Mouse (Mus musculus) CH12.LX (cell line): ENCODE results near the gene Icam5. TPM values are rescaled to one million over a fixed set of nuclear protein-coding genes. Genes with fewer than 3 reads are reported as not detected.

Experiments
- DNase-seq: peaks from one replicate; pipeline ENCODE4 v3.0.0-alpha.2; 2013; ENCODE audit errors: extremely low read depth
- H3K27ac ChIP-seq: 2 replicates; pipeline ENCODE4 v1.5.1; 2012; ENCODE audit warnings: low read depth, mild to moderate bottlenecking, control low read depth, moderate library complexity; ENCODE audit not compliant: insufficient read depth
- H3K27me3 ChIP-seq: replicated peaks from 2 replicates; pipeline ENCODE3; 2012; ENCODE audit warnings: inconsistent platforms
- H3K36me3 ChIP-seq, 2 experiments: replicated peaks in 1 of 2; 2 replicates each; pipeline versions ENCODE3 to v1.6.1; 2012; ENCODE audit warnings: inconsistent platforms in 1 of 2, low read length in 1 of 2, mild to moderate bottlenecking in 1 of 2, mixed read lengths in 1 of 2, moderate library complexity in 1 of 2; ENCODE audit not compliant: control insufficient read depth in 1 of 2, insufficient read depth in 1 of 2
- H3K4me1 ChIP-seq, 2 experiments: 2 replicates each; pipeline ENCODE4 v1.6.1; 2012; ENCODE audit warnings: inconsistent platforms in 1 of 2, moderate library complexity in 1 of 2; ENCODE audit not compliant: insufficient read depth in 2 of 2, control insufficient read depth in 1 of 2
- H3K4me2 ChIP-seq: 2 replicates; pipeline ENCODE4 v1.6.1; 2012; ENCODE audit warnings: low read depth, mild to moderate bottlenecking, control low read depth; ENCODE audit not compliant: poor library complexity, insufficient read depth, severe bottlenecking
- H3K4me3 ChIP-seq, 3 experiments: fragments of 150-350 bp in 1 of 3; sonication (generic) in 1 of 3; replicated peaks in 1 of 3; 2 replicates each; pipeline versions ENCODE3 to v1.5.1; 2011 to 2012; ENCODE audit warnings: low read depth in 2 of 3, low read length in 2 of 3, mild to moderate bottlenecking in 2 of 3, moderate library complexity in 2 of 3, control low read depth in 1 of 3, improper control_type of control experiment in 1 of 3, inconsistent platforms in 1 of 3, mixed read lengths in 1 of 3; ENCODE audit not compliant: poor library complexity in 1 of 3
- H3K79me2 ChIP-seq: replicated peaks from 2 replicates; pipeline ENCODE4 v1.6.1; 2012; ENCODE audit warnings: mild to moderate bottlenecking, moderate library complexity; ENCODE audit not compliant: control insufficient read depth, poor library complexity, insufficient read depth, severe bottlenecking; ENCODE audit errors: extremely low read depth
- H3K9ac ChIP-seq: 2 replicates; pipeline ENCODE4 v1.6.1; 2012; ENCODE audit warnings: low read depth, mild to moderate bottlenecking, control low read depth, moderate library complexity; ENCODE audit not compliant: insufficient read depth
- H3K9me3 ChIP-seq: replicated peaks from 2 replicates; pipeline ENCODE3; 2012; ENCODE audit warnings: low read length, inconsistent platforms, mixed read lengths
- BHLHE40 ChIP-seq: IDR thresholded peaks from 2 replicates; pipeline ENCODE4 v1.6.1; 2011; ENCODE audit warnings: mild to moderate bottlenecking, low read depth, low read length, improper control_type of control experiment
- CHD1 ChIP-seq: IDR thresholded peaks from 2 replicates; pipeline ENCODE4 v1.6.1; 2012; ENCODE audit warnings: low read depth, low read length, improper control_type of control experiment, inconsistent platforms
- CHD2 ChIP-seq: IDR thresholded peaks from 2 replicates; pipeline ENCODE4 v1.6.1; 2011; ENCODE audit warnings: low read length, improper control_type of control experiment
- CTCF ChIP-seq, 2 experiments: IDR thresholded peaks in 1 of 2; conservative IDR thresholded peaks in 1 of 2; 2 replicates each; pipeline ENCODE4 v1.5.1; 2011 to 2012; ENCODE audit warnings: low read depth in 2 of 2, low read length in 2 of 2, improper control_type of control experiment in 1 of 2, inconsistent platforms in 1 of 2, mild to moderate bottlenecking in 1 of 2, moderate library complexity in 1 of 2
- E2F4 ChIP-seq: IDR thresholded peaks from 2 replicates; pipeline ENCODE4 v1.6.1; 2011; ENCODE audit warnings: low read depth, low read length, improper control_type of control experiment; ENCODE audit not compliant: insufficient replicate concordance
- ELF1 ChIP-seq: IDR thresholded peaks from 2 replicates; pipeline ENCODE4 v1.6.1; 2014; ENCODE audit warnings: low read depth, mild to moderate bottlenecking, inconsistent platforms, low read length, improper control_type of control experiment
- EP300 ChIP-seq: IDR thresholded peaks from 2 replicates; pipeline ENCODE4 v1.6.1; 2011; ENCODE audit warnings: low read length, improper control_type of control experiment
- ETS1 ChIP-seq: conservative IDR thresholded peaks from 2 replicates; pipeline ENCODE4 v1.6.1; 2012; ENCODE audit warnings: low read depth, mild to moderate bottlenecking, inconsistent platforms, low read length, improper control_type of control experiment, moderate library complexity
- GABPA ChIP-seq: IDR thresholded peaks from 2 replicates; pipeline ENCODE4 v1.6.1; 2012; ENCODE audit warnings: low read depth, low read length, improper control_type of control experiment, inconsistent platforms; ENCODE audit not compliant: insufficient replicate concordance
- HCFC1 ChIP-seq: IDR thresholded peaks from 2 replicates; pipeline ENCODE4 v1.6.1; 2012; ENCODE audit warnings: low read depth, mild to moderate bottlenecking, inconsistent platforms, low read length, improper control_type of control experiment
- IRF4 ChIP-seq: IDR thresholded peaks from 2 replicates; pipeline ENCODE4 v1.6.1; 2014; ENCODE audit warnings: low read depth, mild to moderate bottlenecking, inconsistent platforms, low read length, improper control_type of control experiment
- JUN ChIP-seq: IDR thresholded peaks from 2 replicates; pipeline ENCODE4 v1.6.1; 2011; ENCODE audit warnings: low read depth, mild to moderate bottlenecking, low read length, improper control_type of control experiment, moderate library complexity; ENCODE audit not compliant: insufficient read depth
- JUND ChIP-seq: conservative IDR thresholded peaks from 2 replicates; pipeline ENCODE4 v1.6.1; 2011; ENCODE audit warnings: low read depth, low read length, improper control_type of control experiment
- KAT2A ChIP-seq: IDR thresholded peaks from 2 replicates; pipeline ENCODE4 v1.6.1; 2012; ENCODE audit warnings: low read length, improper control_type of control experiment, inconsistent platforms; ENCODE audit not compliant: insufficient replicate concordance
- MAFK ChIP-seq: IDR thresholded peaks from 2 replicates; pipeline ENCODE4 v1.6.1; 2011; ENCODE audit warnings: low read length, improper control_type of control experiment; ENCODE audit not compliant: insufficient replicate concordance
- MAX ChIP-seq: IDR thresholded peaks from 2 replicates; pipeline ENCODE4 v1.6.1; 2011; ENCODE audit warnings: low read length, improper control_type of control experiment
- MAZ ChIP-seq: IDR thresholded peaks from 2 replicates; pipeline ENCODE4 v1.6.1; 2012; ENCODE audit warnings: low read depth, mild to moderate bottlenecking, inconsistent platforms, low read length, improper control_type of control experiment, moderate library complexity
- MEF2A ChIP-seq: IDR thresholded peaks from 2 replicates; pipeline ENCODE4 v1.6.1; 2014; ENCODE audit warnings: low read depth, mild to moderate bottlenecking, inconsistent platforms, low read length, improper control_type of control experiment, borderline replicate concordance
- MXI1 ChIP-seq: IDR thresholded peaks from 2 replicates; pipeline ENCODE4 v1.6.1; 2011; ENCODE audit warnings: mild to moderate bottlenecking, low read depth, low read length, improper control_type of control experiment
- MYC ChIP-seq: IDR thresholded peaks from 2 replicates; pipeline ENCODE4 v1.6.1; 2011; ENCODE audit warnings: low read depth, mild to moderate bottlenecking, improper control_type of control experiment, low read length
- NELFE ChIP-seq: IDR thresholded peaks from 2 replicates; pipeline ENCODE4 v1.6.1; 2011; ENCODE audit warnings: low read depth, low read length, improper control_type of control experiment
- NRF1 ChIP-seq: IDR thresholded peaks from 2 replicates; pipeline ENCODE4 v1.6.1; 2014; ENCODE audit warnings: low read depth, mild to moderate bottlenecking, inconsistent platforms, low read length, improper control_type of control experiment, moderate library complexity
- PAX5 ChIP-seq: IDR thresholded peaks from 2 replicates; pipeline ENCODE4 v1.6.1; 2012; ENCODE audit warnings: low read length, inconsistent platforms, mixed read lengths
- POLR2A ChIP-seq: IDR thresholded peaks from 2 replicates; pipeline ENCODE4 v1.6.1; 2011; ENCODE audit warnings: low read depth, mild to moderate bottlenecking, improper control_type of control experiment, low read length
- POLR2AphosphoS2 ChIP-seq: IDR thresholded peaks from 2 replicates; pipeline ENCODE4 v1.6.1; 2011; ENCODE audit warnings: low read depth, low read length, improper control_type of control experiment
- RAD21 ChIP-seq: IDR thresholded peaks from 2 replicates; pipeline ENCODE4 v1.6.1; 2011; ENCODE audit warnings: low read depth, mild to moderate bottlenecking, low read length, improper control_type of control experiment, moderate library complexity
- RCOR1 ChIP-seq: conservative IDR thresholded peaks from 2 replicates; pipeline ENCODE4 v1.6.1; 2012; ENCODE audit warnings: low read depth, mild to moderate bottlenecking, inconsistent platforms, low read length, improper control_type of control experiment
- SIN3A ChIP-seq: IDR thresholded peaks from 2 replicates; pipeline ENCODE4 v1.6.1; 2012; ENCODE audit warnings: low read length, improper control_type of control experiment, inconsistent platforms
- SMC3 ChIP-seq: IDR thresholded peaks from 2 replicates; pipeline ENCODE4 v1.6.1; 2011; ENCODE audit warnings: low read depth, low read length, improper control_type of control experiment
- TBP ChIP-seq: conservative IDR thresholded peaks from 2 replicates; pipeline ENCODE4 v1.6.1; 2011; ENCODE audit warnings: low read depth, low read length, improper control_type of control experiment
- TCF12 ChIP-seq: IDR thresholded peaks from 2 replicates; pipeline ENCODE4 v1.6.1; 2014; ENCODE audit warnings: low read depth, mild to moderate bottlenecking, inconsistent platforms, low read length, improper control_type of control experiment
- UBTF ChIP-seq: IDR thresholded peaks from 2 replicates; pipeline ENCODE4 v1.6.1; 2012; ENCODE audit warnings: low read depth, mild to moderate bottlenecking, inconsistent platforms, low read length, improper control_type of control experiment, moderate library complexity
- USF1 ChIP-seq: IDR thresholded peaks from 2 replicates; pipeline ENCODE4 v1.6.1; 2014; ENCODE audit warnings: low read depth, mild to moderate bottlenecking, inconsistent platforms, low read length, improper control_type of control experiment
- USF2 ChIP-seq: conservative IDR thresholded peaks from 2 replicates; pipeline ENCODE4 v1.6.1; 2011; ENCODE audit warnings: low read depth, low read length, improper control_type of control experiment
- ZC3H11A ChIP-seq: IDR thresholded peaks from 2 replicates; pipeline ENCODE4 v1.6.1; 2012; ENCODE audit warnings: low read depth, mild to moderate bottlenecking, inconsistent platforms, low read length, improper control_type of control experiment
- ZKSCAN1 ChIP-seq: IDR thresholded peaks from 2 replicates; pipeline ENCODE4 v1.6.1; 2012; ENCODE audit warnings: low read depth, inconsistent platforms, low read length, improper control_type of control experiment, borderline replicate concordance
- ZMIZ1 ChIP-seq: IDR thresholded peaks from 2 replicates; pipeline ENCODE4 v1.6.1; 2012; ENCODE audit warnings: low read depth, mild to moderate bottlenecking, inconsistent platforms, low read length, improper control_type of control experiment
- ZNF384 ChIP-seq: IDR thresholded peaks from 2 replicates; pipeline ENCODE4 v1.6.1; 2012; ENCODE audit warnings: low read depth, low read length, improper control_type of control experiment, inconsistent platforms
- dilution Hi-C: fragments of 300-500 bp; cut with MboI; formaldehyde crosslinking; loops from 2 replicates; pipeline ENCODE4 v1.14.3; 2020; ENCODE audit warnings: low sequenced_read_pairs; ENCODE audit not compliant: extremely low pct_unique_long_range_greater_than_20kb, extremely low pct_ligation_motif_present
- in situ Hi-C: fragments of 300-500 bp; cut with MboI; formaldehyde crosslinking; loops from 3 replicates; pipeline ENCODE4 v1.14.3; 2019; ENCODE audit warnings: low sequenced_read_pairs, low pct_ligation_motif_present, low pct_unique_long_range_greater_than_20kb, mixed read lengths
- polyA plus RNA-seq: library from polyadenylated mRNA; unstranded; fragments of >175 nt; gene quantifications from 2 replicates; pipeline ENCODE4 v1.2.1, GENCODE M21; 2012; ENCODE audit warnings: low read depth; ENCODE audit not compliant: insufficient read length
- total RNA-seq, 2 experiments: library from RNA; depleted of rRNA; stranded (reverse); fragments of 300-350 nt in 1 of 2; fragments of >200 nt in 1 of 2; gene quantifications; 2 replicates each; pipeline ENCODE4 v1.2.3; 2012 to 2014

Icam5 gene
- total and polyA plus RNA-seq, 3 experiments = 0.89 to 4.9 (median 1.6) TPM

DNA sequence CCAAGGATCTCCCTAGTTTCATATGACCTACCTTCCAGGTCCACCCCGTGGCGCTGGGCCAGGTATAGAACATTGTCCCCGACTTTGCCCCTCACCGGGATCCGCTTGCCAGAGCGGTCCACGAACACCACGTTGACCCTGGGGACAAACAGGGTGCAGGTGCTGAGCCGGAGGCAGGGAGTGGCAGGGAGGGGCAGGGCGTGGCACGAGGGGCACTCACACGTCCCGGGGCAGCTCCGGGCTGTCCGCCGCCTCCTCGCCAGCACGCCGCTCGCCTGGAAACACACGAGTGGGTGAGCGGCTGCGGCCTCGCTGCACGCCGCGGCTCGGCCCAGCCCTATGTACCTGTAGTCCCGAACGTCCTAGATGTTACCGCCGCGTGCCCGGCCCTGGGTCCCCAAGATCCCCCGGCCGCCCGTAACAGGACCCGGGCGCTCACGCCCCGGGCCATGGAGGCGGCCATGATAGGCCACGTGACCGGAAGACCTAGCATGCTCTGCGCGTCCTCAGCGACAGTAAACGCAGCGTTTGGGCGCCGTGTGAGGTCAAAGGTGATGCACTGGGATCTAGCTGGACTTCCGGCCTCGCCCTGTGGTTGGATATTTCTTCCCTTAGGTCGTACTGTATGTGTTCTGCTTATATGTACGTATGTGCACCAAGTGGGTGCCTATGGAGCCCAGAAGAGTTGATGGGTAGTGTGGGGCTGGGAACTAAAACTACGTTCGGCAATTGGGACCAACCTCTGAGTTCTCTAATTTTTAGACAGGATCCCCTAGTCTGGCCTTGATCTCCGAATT, 41.4 kb downstream of the Icam5 start, which contains the start of the genes Gm49373 and Fdx1l:
Gene Gm49373 (minus strand): TSS at position 53 of the 797 bp plus-strand sequence.
Gene Fdx1l (minus strand): TSS at position 571 of the 797 bp plus-strand sequence.
- peaks cover 8 to 29% of the 10 kb centered on the region in 2 experiments for H3K4me1 ChIP-seq

GRCm38 (mm10) chr9:21074173-21074572, 42.3 kb downstream of the Icam5 start:
- Histone ChIP-seq H3K27ac (no peak overlapping the region), H3K9me3 (no peaks in the 10 kb centered on the region), H3K36me3 (peaks cover 61 to 75% of the 10 kb centered on the region in 2 experiments), H3K4me1 (peaks cover 8 to 29% of the 10 kb centered on the region in 2 experiments), H3K4me2 (peak overlapping the region; percentile 92), H3K79me2 (peaks cover 35% of the 10 kb centered on the region), H3K4me3 (peak overlapping the region in 1 of 3 experiments; percentile 98)
- in situ Hi-C loops = loop anchor here (5.0 kb wide), 1 partner anchor 47 kb away; the partner anchor contains the start of gene Icam4
- dilution Hi-C loops = no loop called here
- TF ChIP-seq ZMIZ1 (no peak), USF1 (no peak), SMC3 (no peak), POLR2A (no peak), HCFC1 (no peak), EP300 (no peak), UBTF (no peak)
- TF ChIP-seq, all 38 proteins: peak for 0
- H3K9ac ChIP-seq = peak overlapping the region; percentile 74
- no peak for DNase-seq
- H3K27me3 ChIP-seq = no peaks in the 10 kb centered on the region

More for the DNA sequence above, 41.4 kb downstream of the Icam5 start, which contains the start of the genes Gm49373 and Fdx1l:
- TF ChIP-seq CHD2 (peak; percentile 87), CHD1 (peak; percentile 79; the same call in 1 of the 2 replicates), TBP (0 out of 2 replicates have a peak, but pooled peaks have one; percentile 36), RCOR1 (no peak), PAX5 (no peak), UBTF (peak; percentile 64), EP300 (no peak), MYC (peak; percentile 95), ZNF384 (no peak), MEF2A (peak; percentile 79), ETS1 (peak; percentile 59; the same call in 1 of the 2 replicates), SIN3A (peak; percentile 92), BHLHE40 (peak; percentile 96), RAD21 (no peak), KAT2A (peak; percentile 88; the same call in 1 of the 2 replicates), GABPA (no peak; the same call in 1 of the 2 replicates), USF2 (peak; percentile 93), IRF4 (peak; percentile 71), POLR2A (peak; percentile 81), SMC3 (peak; percentile 26), ZC3H11A (no peak), CTCF (conservative IDR thresholded peaks at IDR 0.05 in 1 of 2, IDR thresholded peaks at IDR 0.05 in 1 of 2; ENCODE audit: low read depth in 2 of 2, low read length in 2 of 2) (no peak), JUN (no peak), POLR2AphosphoS2 (peak; percentile 100), NRF1 (peak; percentile 72), E2F4 (no peak), JUND (0 out of 2 replicates have a peak, but pooled peaks have one; percentile 21), TCF12 (peak; percentile 82), ZMIZ1 (peak; percentile 85), ELF1 (peak; percentile 95), MXI1 (peak; percentile 99), MAX (peak; percentile 99), ZKSCAN1 (no peak), NELFE (peak; percentile 84), HCFC1 (peak; percentile 94), MAFK (no peak), MAZ (0 out of 2 replicates have a peak, but pooled peaks have one; percentile 16), USF1 (peak; percentile 98)
- TF ChIP-seq, all 38 proteins: peak for 26
- Histone ChIP-seq H3K79me2 (peaks cover 35% of the 10 kb centered on the region), H3K4me2 (peak within 1 kb of the TSS; percentile 92), H3K9me3 (no peaks in the 10 kb centered on the region), H3K27ac (peak within 1 kb of the TSS; percentile 68), H3K27me3 (no peaks in the 10 kb centered on the region), H3K4me3 (peak within 1 kb of the TSS; percentile 90 to 98 (median 96)), H3K9ac (peak within 1 kb of the TSS; percentile 88), H3K36me3 (peaks cover 53 to 74% of the 10 kb centered on the region in 2 experiments)
- dilution Hi-C loops = no loop called here
- DNase-seq = peak; percentile 93
- in situ Hi-C loops = loop anchor here (5.0 kb wide), 1 partner anchor 46 kb away; the partner anchor contains the start of gene Icam4
